In genomic region chr3:28091741-28092140, GRCm38 (mm10) we compare ENCODE assay signal across 24 mouse cellular contexts.
A peak's percentile ranks its signal among the peaks of the same experiment; 100 is the strongest.
DNase-seq lines count a peak whose midpoint lies in the region; ATAC-seq lines count a peak whose summit lies in the region.
"Had no signal": no experiment of that assay in that cellular context is flagged by ENCODE, and none has a peak within 500 bp of the region (broad histone marks: within the 10 kb centered on the region; RNA-seq: fewer than 3 reads in every experiment).

No protein-coding gene starts in this region.

- peaks cover 12% of the 10 kb centered on the region for H3K36me3 ChIP-seq in heart, embryonic 12.5 days
- 0 out of 2 replicates have a peak, but pooled peaks cover 2% of the 10 kb centered on the region for H3K36me3 ChIP-seq in heart, embryonic 16.5 days (ENCODE audit: control insufficient read depth, insufficient read depth)
- H3K36me3 ChIP-seq: embryonic facial prominence, embryonic 13.5 days; forebrain, embryonic 12.5 days; G1E; hindbrain, embryonic 12.5 days had no signal

- no peak overlapping the region for H3K4me3 ChIP-seq in heart, embryonic 12.5 days
- no peak overlapping the region for H3K4me3 ChIP-seq in heart, embryonic 16.5 days (ENCODE audit: low read length)
- H3K4me3 ChIP-seq: embryonic facial prominence, embryonic 13.5 days; forebrain, embryonic 12.5 days; hindbrain, embryonic 12.5 days had no signal

- no peak for ATAC-seq in heart, embryonic 12.5 days (ENCODE audit: insufficient number of reproducible peaks, low FRiP score)
- 0 out of 2 replicates have a peak, but pooled peaks have one; percentile 52 for ATAC-seq in heart, embryonic 16.5 days (replicated peaks; ENCODE audit: extremely low read depth, insufficient read depth, low FRiP score)
- ATAC-seq: CD4-positive, CD25-positive, alpha-beta regulatory T cell, adult 4 months; forebrain, embryonic 16.5 days; hindbrain, embryonic 16.5 days; inflammation-experienced regulatory T-cells, adult 6 months; intestine, postnatal 0 days had no signal

- 11% methylated on average over 2 of the region's 2 CpGs for WGBS in heart, embryonic 12.5 days
- WGBS in heart, embryonic 16.5 days: 27% methylated on average over 2 of the region's 2 CpGs

- peaks cover 31% of the 10 kb centered on the region for H3K4me1 ChIP-seq in heart, embryonic 12.5 days (replicated peaks)
- H3K4me1 ChIP-seq in heart, embryonic 16.5 days (ENCODE audit: control insufficient read depth, insufficient read depth, low read length): no peaks in the 10 kb centered on the region; the same call in 1 of the 2 replicates
- H3K4me1 ChIP-seq: embryonic facial prominence, embryonic 13.5 days; forebrain, embryonic 12.5 days; hindbrain, embryonic 12.5 days had no signal

- H3K9me3 ChIP-seq in heart, embryonic 12.5 days (replicated peaks): no peaks in the 10 kb centered on the region
- H3K9me3 ChIP-seq in heart, embryonic 16.5 days (replicated peaks; ENCODE audit: control insufficient read depth, low read length): no peaks in the 10 kb centered on the region
- H3K9me3 ChIP-seq: embryonic facial prominence, embryonic 13.5 days; forebrain, embryonic 12.5 days; G1E; hindbrain, embryonic 12.5 days had no signal

- H3K27ac ChIP-seq in heart, embryonic 12.5 days (ENCODE audit: poor library complexity, severe bottlenecking): peak overlapping the region; percentile 60; the same call in 1 of the 2 replicates
- H3K27ac ChIP-seq in heart, embryonic 16.5 days (ENCODE audit: low read length): peak overlapping the region; percentile 30; the same call in 1 of the 2 replicates
- H3K27ac ChIP-seq: embryonic facial prominence, embryonic 13.5 days; forebrain, embryonic 12.5 days; hindbrain, embryonic 12.5 days had no signal

- no peak overlapping the region for H3K9ac ChIP-seq in heart, embryonic 12.5 days
- no peak overlapping the region for H3K9ac ChIP-seq in heart, embryonic 16.5 days (ENCODE audit: low read length)
- H3K9ac ChIP-seq: embryonic facial prominence, embryonic 13.5 days; forebrain, embryonic 12.5 days; hindbrain, embryonic 12.5 days had no signal

- DNase-seq in heart, adult 18-20 months: no peak
- DNase-seq in heart, postnatal 4 days: no peak
- DNase-seq in Muller cell, postnatal 12 days (ENCODE audit: inconsistent ontology term): peak; percentile 60
- no peak for DNase-seq in thymus, adult 18-20 months
- DNase-seq: adrenal gland, adult 2 months; adrenal gland, postnatal 25 days; B cell, adult 2 months; cerebellum, adult 18-20 months; cerebellum, adult 9-11 months; cerebellum, postnatal 36 days; gastrocnemius, postnatal 25 days; heart, postnatal 36 days; kidney, adult 8-10 months had no signal

- H3K27me3 ChIP-seq in heart, embryonic 12.5 days (replicated peaks): no peaks in the 10 kb centered on the region
- H3K27me3 ChIP-seq in heart, embryonic 16.5 days (ENCODE audit: control insufficient read depth, insufficient read depth, low read length): no peaks in the 10 kb centered on the region
- H3K27me3 ChIP-seq: embryonic facial prominence, embryonic 13.5 days; forebrain, embryonic 12.5 days; hindbrain, embryonic 12.5 days had no signal

- no peak overlapping the region for H3K4me2 ChIP-seq in heart, embryonic 12.5 days
- H3K4me2 ChIP-seq in heart, embryonic 16.5 days (ENCODE audit: low read depth, low read length): no peak overlapping the region
- H3K4me2 ChIP-seq: embryonic facial prominence, embryonic 13.5 days; forebrain, embryonic 12.5 days; hindbrain, embryonic 12.5 days had no signal
